Mouse (Mus musculus): ENCODE measurements around the gene Atp5d. TPM values are rescaled to one million over a fixed set of nuclear protein-coding genes. Genes with fewer than 3 reads are reported as not detected.

The Atp5d gene
- polyA plus RNA-seq (2014; fragmentation: Nextera tagmentation; extraction: Ambion mirVana), result 329 and 355 TPM in 2 replicates

DNA sequence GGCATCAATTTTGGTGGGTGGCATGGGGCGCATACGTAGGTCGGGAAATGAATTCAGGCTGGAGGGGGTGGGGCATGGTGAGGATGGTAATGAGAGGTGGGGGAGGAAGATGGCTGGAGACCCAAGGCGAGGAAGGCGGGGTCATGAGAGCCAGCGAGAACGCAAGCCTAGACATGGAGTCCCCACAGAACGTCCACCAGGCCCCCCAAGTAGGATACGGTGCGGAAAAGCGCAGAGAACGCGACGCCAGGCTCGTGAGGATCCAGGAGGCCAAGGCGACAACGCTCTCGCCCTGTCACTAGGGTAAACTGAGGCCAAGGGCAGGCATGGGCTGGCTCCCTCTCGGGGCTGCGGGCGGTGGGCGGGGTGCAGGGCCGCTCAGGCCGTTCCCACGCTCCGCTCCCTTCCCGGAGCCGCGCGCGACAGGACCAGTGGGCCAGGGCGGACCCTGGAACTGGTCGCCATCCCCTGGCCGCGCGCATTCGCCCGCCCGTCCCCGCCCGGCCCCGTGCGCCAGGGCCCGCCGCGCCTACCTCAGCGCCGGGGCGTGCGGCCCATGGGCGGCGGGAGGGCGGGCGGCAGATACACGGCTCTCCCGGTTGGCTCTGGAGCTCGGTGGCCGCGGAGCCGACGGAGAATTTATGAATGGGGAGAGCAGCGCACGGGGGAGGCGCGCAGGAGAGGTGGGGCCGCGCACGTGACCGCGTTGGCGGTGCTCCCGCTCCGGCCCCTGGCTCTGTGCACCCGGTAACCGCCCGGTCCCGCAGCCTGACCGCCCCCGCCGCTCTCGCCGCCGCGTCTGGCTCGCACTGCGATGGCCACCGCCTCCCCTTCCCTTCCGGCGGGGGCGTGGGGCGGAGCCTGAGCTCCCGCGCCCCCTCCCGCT is at the start of gene Atp5d:
Gene Atp5d, plus strand, starts transcription at position 80 of the 886 bp plus-strand sequence.
- Histone ChIP-seq H3K27me3 (ENCODE audit: control insufficient read depth, insufficient read depth, low read length) (peaks cover 21% of the 10 kb centered on the region), H3K4me2 (peak within 1 kb of the TSS; percentile 94), H3K9me3 (ENCODE audit: control insufficient read depth, low read length) (no peaks in the 10 kb centered on the region), H3K4me3 (ENCODE audit: low read depth, low read length) (peak within 1 kb of the TSS; percentile 74), H3K9ac (ENCODE audit: low read length) (peak within 1 kb of the TSS; percentile 87), H3K36me3 (ENCODE audit: control insufficient read depth, insufficient read depth, low read length) (0 out of 2 replicates have a peak, but pooled peaks cover 2% of the 10 kb centered on the region), H3K27ac (ENCODE audit: low read depth, low read length) (peak within 1 kb of the TSS; percentile 76), H3K4me1 (ENCODE audit: control insufficient read depth, insufficient read depth, low read length) (peaks cover 34% of the 10 kb centered on the region)
- under 1% methylated on average over 76 of the region's 94 CpGs for WGBS
- ATAC-seq (ENCODE audit: low FRiP score), result peak; percentile 12; the same call in 1 of the 2 replicates
- DNase-seq (ENCODE audit: low spot score, missing footprints), result peak; percentile 97

DNA sequence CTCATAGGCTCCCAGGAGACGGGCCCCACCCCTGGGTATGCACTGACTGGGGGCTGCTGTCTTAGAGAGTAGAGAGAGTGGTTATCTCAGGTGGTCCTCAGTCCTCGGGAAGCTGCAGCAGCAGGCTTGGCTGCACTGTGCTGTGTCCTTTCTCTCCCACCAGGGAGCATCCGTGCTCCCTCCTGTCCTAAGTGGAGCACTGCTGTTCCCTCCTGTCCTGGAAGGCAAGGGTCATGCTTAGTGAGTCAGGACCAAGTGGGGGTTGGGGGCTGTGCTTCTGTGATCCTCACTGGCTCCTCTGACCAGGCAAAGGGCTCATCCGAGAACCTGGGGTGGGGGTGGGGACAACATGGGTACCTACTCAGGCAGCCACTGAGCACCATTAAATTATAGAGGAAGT is 49.3 kb upstream of the Atp5d start:
- Histone ChIP-seq H3K27me3 (ENCODE audit: control insufficient read depth, insufficient read depth, low read length) (no peaks in the 10 kb centered on the region), H3K4me2 (no peak overlapping the region), H3K4me1 (ENCODE audit: control insufficient read depth, insufficient read depth, low read length) (no peaks in the 10 kb centered on the region; the same call in 1 of the 2 replicates), H3K4me3 (ENCODE audit: low read depth, low read length) (no peak overlapping the region), H3K36me3 (ENCODE audit: control insufficient read depth, insufficient read depth, low read length) (no peaks in the 10 kb centered on the region), H3K9me3 (ENCODE audit: control insufficient read depth, low read length) (no peaks in the 10 kb centered on the region), H3K9ac (ENCODE audit: low read length) (no peak overlapping the region), H3K27ac (ENCODE audit: low read depth, low read length) (no peak overlapping the region)
- ATAC-seq (ENCODE audit: low FRiP score), result no peak
- no peak for DNase-seq (ENCODE audit: low spot score, missing footprints)
- WGBS, result 60% methylated on average over 4 of the region's 4 CpGs

DNA sequence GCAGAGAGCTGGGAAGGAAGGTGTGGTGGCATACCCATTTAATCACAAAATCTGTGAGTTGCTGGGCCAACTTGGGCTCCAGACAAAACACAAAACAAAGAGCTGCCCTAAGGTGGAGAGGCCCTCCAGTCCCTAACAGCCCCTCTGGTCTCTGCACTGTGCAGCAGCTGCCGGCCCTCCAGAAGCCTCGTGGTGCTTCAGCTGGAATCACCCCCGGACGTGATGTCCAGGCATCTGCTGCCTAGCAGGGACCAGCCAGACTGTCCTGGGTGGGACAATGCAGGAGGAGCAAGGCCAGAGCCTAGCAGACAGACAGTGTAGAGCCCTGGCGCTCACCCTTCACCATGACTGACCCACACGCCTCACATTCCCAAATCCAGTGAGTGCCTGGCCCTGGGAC is 46.9 kb upstream of the Atp5d start:
- DNase-seq (ENCODE audit: low spot score, missing footprints) (no peak), ATAC-seq (ENCODE audit: low FRiP score) (no peak)
- Histone ChIP-seq H3K36me3 (ENCODE audit: control insufficient read depth, insufficient read depth, low read length) (no peaks in the 10 kb centered on the region), H3K27ac (ENCODE audit: low read depth, low read length) (no peak overlapping the region), H3K4me1 (ENCODE audit: control insufficient read depth, insufficient read depth, low read length) (no peaks in the 10 kb centered on the region; the same call in 1 of the 2 replicates), H3K9ac (ENCODE audit: low read length) (no peak overlapping the region), H3K27me3 (ENCODE audit: control insufficient read depth, insufficient read depth, low read length) (no peaks in the 10 kb centered on the region), H3K9me3 (ENCODE audit: control insufficient read depth, low read length) (no peaks in the 10 kb centered on the region), H3K4me2 (no peak overlapping the region), H3K4me3 (ENCODE audit: low read depth, low read length) (no peak overlapping the region)
- WGBS, result 100% methylated on average over 6 of the region's 6 CpGs

DNA sequence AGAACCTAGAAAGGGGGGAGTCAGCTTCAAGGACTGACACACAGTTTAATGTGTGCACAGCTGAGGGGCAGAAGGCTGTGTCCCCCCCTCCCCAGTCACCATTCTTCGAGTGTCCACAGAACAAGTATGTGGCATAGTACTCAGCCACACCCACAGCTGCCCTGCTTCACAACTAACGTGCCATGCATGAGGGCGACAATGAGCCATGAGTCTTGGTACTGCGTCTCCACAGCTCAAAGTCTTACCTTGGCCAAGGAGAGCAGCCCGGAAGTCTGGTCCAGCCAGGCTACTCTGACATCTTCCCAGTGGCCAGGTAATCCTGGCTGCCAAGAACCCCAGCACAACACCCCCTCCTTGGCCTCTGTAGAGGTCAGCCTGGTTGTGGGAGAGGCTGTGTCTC is 45.7 kb upstream of the Atp5d start:
- no peaks in the 10 kb centered on the region for H3K9me3 ChIP-seq (ENCODE audit: control insufficient read depth, low read length)
- 89% methylated on average over 5 of the region's 5 CpGs for WGBS
- peaks cover 3% of the 10 kb centered on the region; the same call in 1 of the 2 replicates for H3K4me1 ChIP-seq (ENCODE audit: control insufficient read depth, insufficient read depth, low read length)
- H3K36me3 ChIP-seq (ENCODE audit: control insufficient read depth, insufficient read depth, low read length), result no peaks in the 10 kb centered on the region
- H3K27ac ChIP-seq (ENCODE audit: low read depth, low read length), result no peak overlapping the region
- DNase-seq (ENCODE audit: low spot score, missing footprints) (no peak), ATAC-seq (ENCODE audit: low FRiP score) (no peak)
- no peaks in the 10 kb centered on the region for H3K27me3 ChIP-seq (ENCODE audit: control insufficient read depth, insufficient read depth, low read length)
- no peak overlapping the region for H3K9ac ChIP-seq (ENCODE audit: low read length)
- no peak overlapping the region for H3K4me2 ChIP-seq
- H3K4me3 ChIP-seq (ENCODE audit: low read depth, low read length), result no peak overlapping the region

DNA sequence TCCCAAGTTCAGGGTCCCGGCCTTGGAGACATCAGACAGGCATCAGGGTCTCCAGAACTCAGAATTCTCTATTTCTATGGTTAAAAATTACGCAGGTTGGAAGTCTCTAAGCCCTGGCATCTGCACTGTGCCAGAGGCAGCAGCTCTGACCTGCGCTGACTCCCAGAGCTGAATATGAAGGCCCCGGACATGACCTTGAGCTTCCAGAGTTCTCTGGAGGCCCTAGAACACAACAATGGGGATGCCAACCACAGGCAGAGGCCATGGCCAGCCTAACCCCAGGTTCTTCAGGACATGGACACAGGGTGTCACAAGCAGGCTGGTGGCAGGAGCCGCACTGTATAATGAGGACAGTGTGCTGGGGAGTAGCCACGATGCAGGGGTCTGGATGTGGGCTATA is 44.3 kb upstream of the Atp5d start:
- no peaks in the 10 kb centered on the region for H3K27me3 ChIP-seq (ENCODE audit: control insufficient read depth, insufficient read depth, low read length)
- no peaks in the 10 kb centered on the region for H3K9me3 ChIP-seq (ENCODE audit: control insufficient read depth, low read length)
- H3K36me3 ChIP-seq (ENCODE audit: control insufficient read depth, insufficient read depth, low read length), result no peaks in the 10 kb centered on the region
- no peak overlapping the region for H3K4me3 ChIP-seq (ENCODE audit: low read depth, low read length)
- H3K27ac ChIP-seq (ENCODE audit: low read depth, low read length), result no peak overlapping the region
- H3K9ac ChIP-seq (ENCODE audit: low read length), result no peak overlapping the region
- ATAC-seq (ENCODE audit: low FRiP score) (no peak), DNase-seq (ENCODE audit: low spot score, missing footprints) (no peak)
- H3K4me2 ChIP-seq, result no peak overlapping the region
- WGBS, result 84% methylated on average over 6 of the region's 6 CpGs
- H3K4me1 ChIP-seq (ENCODE audit: control insufficient read depth, insufficient read depth, low read length), result peaks cover 3% of the 10 kb centered on the region; the same call in 1 of the 2 replicates

DNA sequence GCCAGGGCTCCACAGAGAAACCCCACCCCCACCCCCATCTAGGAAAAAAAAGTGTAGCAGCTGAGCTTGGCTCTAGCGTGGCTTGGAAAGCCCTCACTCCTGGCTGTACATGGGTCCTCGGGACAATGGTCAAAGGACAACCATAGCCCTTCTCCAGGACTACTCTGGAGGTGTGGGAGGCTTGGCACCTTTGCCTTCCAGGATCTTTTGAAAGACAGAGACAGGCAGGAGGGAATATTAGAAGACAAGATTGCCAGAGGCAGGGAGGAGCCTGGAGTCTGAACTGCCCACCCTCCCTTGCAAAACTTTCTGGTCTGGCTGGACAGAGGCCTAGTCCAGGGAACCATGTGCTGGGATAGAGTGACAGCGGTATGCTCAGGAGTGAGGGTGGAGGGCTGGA is 43.7 kb upstream of the Atp5d start:
- no peaks in the 10 kb centered on the region for H3K9me3 ChIP-seq (ENCODE audit: control insufficient read depth, low read length)
- no peaks in the 10 kb centered on the region for H3K27me3 ChIP-seq (ENCODE audit: control insufficient read depth, insufficient read depth, low read length)
- H3K4me1 ChIP-seq (ENCODE audit: control insufficient read depth, insufficient read depth, low read length), result 0 out of 2 replicates have a peak, but pooled peaks cover 3% of the 10 kb centered on the region
- DNase-seq (ENCODE audit: low spot score, missing footprints) (no peak), ATAC-seq (ENCODE audit: low FRiP score) (no peak)
- H3K4me2 ChIP-seq, result no peak overlapping the region
- H3K9ac ChIP-seq (ENCODE audit: low read length), result no peak overlapping the region
- H3K4me3 ChIP-seq (ENCODE audit: low read depth, low read length), result no peak overlapping the region
- H3K27ac ChIP-seq (ENCODE audit: low read depth, low read length), result no peak overlapping the region
- no peaks in the 10 kb centered on the region for H3K36me3 ChIP-seq (ENCODE audit: control insufficient read depth, insufficient read depth, low read length)
- 83% methylated on average over 3 of the region's 3 CpGs for WGBS

DNA sequence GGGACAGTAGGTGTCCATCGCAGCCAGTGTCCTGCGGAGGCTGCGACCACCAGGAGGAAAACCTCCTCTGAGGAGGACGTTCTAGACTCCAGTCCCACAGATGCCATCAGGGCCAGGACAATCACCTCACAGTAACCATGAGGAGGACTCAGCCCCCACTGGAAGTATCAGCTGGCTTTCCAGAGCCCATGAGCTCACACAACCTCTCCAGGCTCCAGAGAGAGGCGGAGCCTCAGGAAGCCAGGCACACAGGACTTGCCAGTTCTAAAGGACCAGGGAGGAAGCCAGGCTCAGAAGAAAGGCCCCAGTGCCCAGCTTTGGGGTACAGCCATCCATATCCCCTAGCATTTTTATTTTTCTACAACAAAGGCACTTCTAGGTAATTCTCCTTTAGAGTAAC is 42.9 kb upstream of the Atp5d start:
- H3K27ac ChIP-seq (ENCODE audit: low read depth, low read length), result no peak overlapping the region
- no peaks in the 10 kb centered on the region for H3K27me3 ChIP-seq (ENCODE audit: control insufficient read depth, insufficient read depth, low read length)
- no peaks in the 10 kb centered on the region for H3K36me3 ChIP-seq (ENCODE audit: control insufficient read depth, insufficient read depth, low read length)
- H3K9me3 ChIP-seq (ENCODE audit: control insufficient read depth, low read length), result no peaks in the 10 kb centered on the region
- no peak overlapping the region for H3K9ac ChIP-seq (ENCODE audit: low read length)
- H3K4me2 ChIP-seq, result no peak overlapping the region
- 80% methylated on average over 5 of the region's 5 CpGs for WGBS
- 0 out of 2 replicates have a peak, but pooled peaks cover 3% of the 10 kb centered on the region for H3K4me1 ChIP-seq (ENCODE audit: control insufficient read depth, insufficient read depth, low read length)
- no peak for ATAC-seq (ENCODE audit: low FRiP score)
- no peak overlapping the region for H3K4me3 ChIP-seq (ENCODE audit: low read depth, low read length)
- no peak for DNase-seq (ENCODE audit: low spot score, missing footprints)

DNA sequence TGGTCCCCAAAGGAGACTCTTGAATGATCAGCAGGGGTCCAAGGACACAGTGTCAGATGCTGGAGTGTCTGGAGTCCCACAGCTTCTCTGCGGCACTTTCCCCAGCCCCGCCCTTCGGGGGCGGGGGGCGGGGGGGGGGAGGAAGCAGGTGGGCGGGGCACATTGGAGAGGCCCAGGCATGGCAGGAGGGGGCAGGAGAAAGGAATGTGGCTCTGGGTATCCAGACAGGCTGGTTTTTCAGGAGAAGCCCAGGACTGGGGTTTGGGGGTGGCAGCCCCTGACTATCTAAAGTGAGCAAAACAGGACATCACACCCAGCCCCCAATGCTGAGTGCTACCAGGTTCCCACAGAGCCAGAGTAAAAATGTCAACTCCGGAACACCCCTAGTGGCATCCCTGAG is 41.2 kb upstream of the Atp5d start:
- no peak overlapping the region for H3K4me3 ChIP-seq (ENCODE audit: low read depth, low read length)
- no peaks in the 10 kb centered on the region for H3K36me3 ChIP-seq (ENCODE audit: control insufficient read depth, insufficient read depth, low read length)
- no peaks in the 10 kb centered on the region for H3K27me3 ChIP-seq (ENCODE audit: control insufficient read depth, insufficient read depth, low read length)
- H3K27ac ChIP-seq (ENCODE audit: low read depth, low read length), result no peak overlapping the region
- H3K9me3 ChIP-seq (ENCODE audit: control insufficient read depth, low read length), result no peaks in the 10 kb centered on the region
- peaks cover 8% of the 10 kb centered on the region; the same call in 1 of the 2 replicates for H3K4me1 ChIP-seq (ENCODE audit: control insufficient read depth, insufficient read depth, low read length)
- 0 out of 2 replicates have a peak overlapping the region, but pooled peaks have one; percentile 16 for H3K9ac ChIP-seq (ENCODE audit: low read length)
- no peak overlapping the region for H3K4me2 ChIP-seq
- no peak for ATAC-seq (ENCODE audit: low FRiP score)
- WGBS, result 29% methylated on average over 5 of the region's 7 CpGs
- DNase-seq (ENCODE audit: low spot score, missing footprints), result no peak

DNA sequence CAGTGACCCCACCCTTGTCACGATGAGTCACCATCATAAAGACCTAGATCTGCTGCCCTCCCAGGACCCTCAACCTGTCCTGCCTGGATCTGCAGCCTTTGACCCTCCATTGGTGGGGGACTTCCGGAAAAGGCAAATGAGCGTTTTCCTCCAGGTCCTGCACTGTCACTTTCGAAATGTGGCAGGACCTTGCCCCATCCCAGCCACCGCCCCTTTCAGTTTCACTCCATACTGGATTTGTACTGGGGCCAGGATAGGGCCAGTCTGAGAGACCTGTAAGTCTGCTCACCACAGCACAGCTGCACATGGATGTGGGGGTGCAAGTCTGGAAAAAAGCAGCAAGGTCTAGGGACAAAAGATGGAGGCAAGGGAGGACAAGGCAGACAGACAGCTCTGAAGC is 39.8 kb upstream of the Atp5d start:
- Histone ChIP-seq H3K4me2 (no peak overlapping the region), H3K4me3 (ENCODE audit: low read depth, low read length) (no peak overlapping the region), H3K4me1 (ENCODE audit: control insufficient read depth, insufficient read depth, low read length) (peaks cover 11% of the 10 kb centered on the region; the same call in 1 of the 2 replicates), H3K9ac (ENCODE audit: low read length) (no peak overlapping the region), H3K36me3 (ENCODE audit: control insufficient read depth, insufficient read depth, low read length) (no peaks in the 10 kb centered on the region), H3K9me3 (ENCODE audit: control insufficient read depth, low read length) (no peaks in the 10 kb centered on the region), H3K27ac (ENCODE audit: low read depth, low read length) (no peak overlapping the region), H3K27me3 (ENCODE audit: control insufficient read depth, insufficient read depth, low read length) (no peaks in the 10 kb centered on the region)
- ATAC-seq (ENCODE audit: low FRiP score) (no peak), DNase-seq (ENCODE audit: low spot score, missing footprints) (no peak)
- WGBS, result 89% methylated on average over 5 of the region's 5 CpGs

Data from midbrain, embryonic 11.5 days (tissue).